ENCODE assay signal across 20 mouse cellular contexts in genomic region chr12:116352404-116352803, GRCm38 (mm10). TPM values are rescaled to one million over a fixed set of nuclear protein-coding genes. Genes with fewer than 3 reads are reported as not detected.
DNase-seq lines count a peak whose midpoint lies in the region; ATAC-seq and TF ChIP-seq lines count a peak whose summit lies in the region.
"Had no signal": no experiment of that assay in that cellular context is flagged by ENCODE, and none has a peak within 500 bp of the region (broad histone marks: within the 10 kb centered on the region; RNA-seq: fewer than 3 reads in every experiment).

No protein-coding gene starts in this region.

- H3K4me1 ChIP-seq in kidney, adult 2 months (ENCODE audit: control insufficient read depth, insufficient read depth, low read length), result no peaks in the 10 kb centered on the region
- no peaks in the 10 kb centered on the region for H3K4me1 ChIP-seq in kidney, embryonic 15.5 days
- no peaks in the 10 kb centered on the region for H3K4me1 ChIP-seq in liver, embryonic 13.5 days (replicated peaks)
- no peaks in the 10 kb centered on the region for H3K4me1 ChIP-seq in liver, embryonic 12.5 days
- no peaks in the 10 kb centered on the region for H3K4me1 ChIP-seq in stomach, embryonic 16.5 days (ENCODE audit: control insufficient read depth, insufficient read depth, low read length)
- no peaks in the 10 kb centered on the region for H3K4me1 ChIP-seq in stomach, postnatal 0 days (replicated peaks; ENCODE audit: control insufficient read depth, insufficient read depth)
- H3K4me1 ChIP-seq: forebrain, embryonic 15.5 days; heart, embryonic 10.5 days; hindbrain, embryonic 12.5 days had no signal

- H3K27ac ChIP-seq in kidney, adult 2 months (ENCODE audit: insufficient read depth, low read depth, low read length), result no peak overlapping the region
- no peak overlapping the region for H3K27ac ChIP-seq in kidney, embryonic 15.5 days
- no peak overlapping the region for H3K27ac ChIP-seq in liver, embryonic 13.5 days
- no peak overlapping the region for H3K27ac ChIP-seq in liver, embryonic 12.5 days
- H3K27ac ChIP-seq in stomach, embryonic 16.5 days (ENCODE audit: low read length), result no peak overlapping the region
- no peak overlapping the region for H3K27ac ChIP-seq in stomach, postnatal 0 days (replicated peaks)
- H3K27ac ChIP-seq: forebrain, embryonic 15.5 days; heart, embryonic 10.5 days; hindbrain, embryonic 12.5 days had no signal

- TF ChIP-seq EP300 in stomach, postnatal 0 days (optimal IDR thresholded peaks at IDR 0.05), result no peak

- no peak overlapping the region for H3K9ac ChIP-seq in kidney, embryonic 15.5 days
- H3K9ac ChIP-seq in liver, embryonic 13.5 days, result no peak overlapping the region
- no peak overlapping the region for H3K9ac ChIP-seq in liver, embryonic 12.5 days
- H3K9ac ChIP-seq in stomach, embryonic 16.5 days (ENCODE audit: low read length), result no peak overlapping the region
- no peak overlapping the region for H3K9ac ChIP-seq in stomach, postnatal 0 days (ENCODE audit: low read length)
- H3K9ac ChIP-seq: forebrain, embryonic 15.5 days; hindbrain, embryonic 12.5 days had no signal

- H3K27me3 ChIP-seq in kidney, adult 2 months (replicated peaks; ENCODE audit: control insufficient read depth, insufficient read depth, low read length), result no peaks in the 10 kb centered on the region
- no peaks in the 10 kb centered on the region for H3K27me3 ChIP-seq in kidney, embryonic 15.5 days
- no peaks in the 10 kb centered on the region for H3K27me3 ChIP-seq in liver, embryonic 13.5 days
- no peaks in the 10 kb centered on the region for H3K27me3 ChIP-seq in liver, embryonic 12.5 days (replicated peaks)
- no peaks in the 10 kb centered on the region for H3K27me3 ChIP-seq in stomach, embryonic 16.5 days (ENCODE audit: control insufficient read depth, insufficient read depth, low read length)
- no peaks in the 10 kb centered on the region for H3K27me3 ChIP-seq in stomach, postnatal 0 days (ENCODE audit: control insufficient read depth, insufficient read depth, low read length)
- H3K27me3 ChIP-seq: CH12.LX; forebrain, embryonic 15.5 days; hindbrain, embryonic 12.5 days; Patski had no signal

- no peak overlapping the region for H3K4me3 ChIP-seq in kidney, adult 2 months (ENCODE audit: insufficient read depth, low read depth, low read length)
- H3K4me3 ChIP-seq in kidney, embryonic 15.5 days (replicated peaks), result no peak overlapping the region
- no peak overlapping the region for H3K4me3 ChIP-seq in liver, embryonic 13.5 days (replicated peaks)
- no peak overlapping the region for H3K4me3 ChIP-seq in liver, embryonic 12.5 days
- no peak overlapping the region for H3K4me3 ChIP-seq in stomach, embryonic 16.5 days (replicated peaks; ENCODE audit: low read length)
- no peak overlapping the region for H3K4me3 ChIP-seq in stomach, postnatal 0 days (ENCODE audit: low read depth, low read length)
- H3K4me3 ChIP-seq: forebrain, embryonic 15.5 days; heart, embryonic 10.5 days; hindbrain, embryonic 12.5 days had no signal

- 78% methylated on average over 5 of the region's 5 CpGs for WGBS in kidney, adult 2 months
- WGBS in kidney, embryonic 15.5 days, result 76% methylated on average over 5 of the region's 5 CpGs
- WGBS in liver, embryonic 13.5 days (ENCODE audit: insufficient replicate concordance), result 79% methylated on average over 5 of the region's 5 CpGs
- 79% methylated on average over 5 of the region's 5 CpGs for WGBS in liver, embryonic 12.5 days (ENCODE audit: insufficient replicate concordance)
- WGBS in stomach, embryonic 16.5 days, result 76% methylated on average over 5 of the region's 5 CpGs
- WGBS in stomach, postnatal 0 days, result 76% methylated on average over 5 of the region's 5 CpGs

- TF ChIP-seq POLR2A in kidney, adult 2 months (IDR thresholded peaks at IDR 0.05; ENCODE audit: low read depth, low read length), result no peak

- peaks cover 1% of the 10 kb centered on the region; the same call in 1 of the 2 replicates for H3K36me3 ChIP-seq in kidney, adult 2 months (ENCODE audit: control insufficient read depth, insufficient read depth, low read length)
- peaks cover 43% of the 10 kb centered on the region for H3K36me3 ChIP-seq in kidney, embryonic 15.5 days
- peaks cover 42% of the 10 kb centered on the region for H3K36me3 ChIP-seq in liver, embryonic 13.5 days
- H3K36me3 ChIP-seq in liver, embryonic 12.5 days, result peaks cover 58% of the 10 kb centered on the region
- H3K36me3 ChIP-seq in stomach, embryonic 16.5 days (ENCODE audit: control insufficient read depth, insufficient read depth, low read length), result peaks cover 11% of the 10 kb centered on the region
- peaks cover 17% of the 10 kb centered on the region for H3K36me3 ChIP-seq in stomach, postnatal 0 days (ENCODE audit: control insufficient read depth, insufficient read depth, low read length)

- no peak for ATAC-seq in kidney, embryonic 15.5 days (replicated peaks; ENCODE audit: low FRiP score)
- peak; percentile 39; the same call in 1 of the 2 replicates for ATAC-seq in liver, embryonic 13.5 days (ENCODE audit: low read depth)
- ATAC-seq in liver, embryonic 12.5 days, result no peak
- ATAC-seq in stomach, embryonic 16.5 days (ENCODE audit: insufficient read depth, low FRiP score), result peak; percentile 47; the same call in 1 of the 2 replicates
- ATAC-seq in stomach, postnatal 0 days (ENCODE audit: low FRiP score, low TSS enrichment), result no peak
- ATAC-seq: activated CD4-positive, CD25-positive, alpha-beta regulatory T cell, adult 4 months; forebrain, embryonic 15.5 days; Patski had no signal

- TF ChIP-seq CTCF in kidney, adult 2 months (conservative IDR thresholded peaks at IDR 0.05; ENCODE audit: insufficient read depth, insufficient read length, low read depth, low read length), result no peak
- no peak for TF ChIP-seq CTCF in stomach, postnatal 0 days (IDR thresholded peaks at IDR 0.05; ENCODE audit: low read depth)

- H3K4me2 ChIP-seq in kidney, embryonic 15.5 days, result no peak overlapping the region
- H3K4me2 ChIP-seq in liver, embryonic 13.5 days, result no peak overlapping the region
- H3K4me2 ChIP-seq in liver, embryonic 12.5 days, result no peak overlapping the region
- H3K4me2 ChIP-seq in stomach, embryonic 16.5 days (ENCODE audit: low read depth, low read length), result no peak overlapping the region
- no peak overlapping the region for H3K4me2 ChIP-seq in stomach, postnatal 0 days (replicated peaks; ENCODE audit: low read depth)
- H3K4me2 ChIP-seq: forebrain, embryonic 15.5 days; hindbrain, embryonic 12.5 days had no signal

- peak; percentile 4 for DNase-seq in kidney, adult 2 months
- no peak for DNase-seq in liver, embryonic 13.5 days
- no peak for DNase-seq in stomach, postnatal 0 days (ENCODE audit: low spot score)
- DNase-seq in gastrocnemius, postnatal 36 days, result no peak
- DNase-seq: adrenal gland, postnatal 14 days; cerebellum, adult 11-12 months; cerebellum, adult 9-10 months; cerebellum, postnatal 36 days; heart, adult 18-20 months; heart, postnatal 10 days; heart, postnatal 4 days had no signal

- intact Hi-C loops in gastrocnemius, postnatal 36 days (cut with DNase I), result no loop called here

- H3K9me3 ChIP-seq in kidney, embryonic 15.5 days (replicated peaks), result no peaks in the 10 kb centered on the region
- no peaks in the 10 kb centered on the region for H3K9me3 ChIP-seq in liver, embryonic 13.5 days (replicated peaks)
- H3K9me3 ChIP-seq in liver, embryonic 12.5 days (replicated peaks), result no peaks in the 10 kb centered on the region
- no peaks in the 10 kb centered on the region for H3K9me3 ChIP-seq in stomach, embryonic 16.5 days (replicated peaks; ENCODE audit: control insufficient read depth, low read length)
- no peaks in the 10 kb centered on the region for H3K9me3 ChIP-seq in stomach, postnatal 0 days (ENCODE audit: control insufficient read depth, low read length)
- H3K9me3 ChIP-seq: forebrain, embryonic 15.5 days; heart, embryonic 10.5 days; hindbrain, embryonic 12.5 days had no signal

RNA-seq across cellular contexts. Expression of gene Ncapg2, which starts 52.8 kb away (rescaled TPM):
- polyA plus RNA-seq in kidney, adult 2 months (2012; rRNA removed), result 0.73 and 0.89 TPM in 2 replicates
- polyA plus RNA-seq in kidney, embryonic 15.5 days (2015; fragmentation: Nextera tagmentation; extraction: Ambion mirVana), result 37.0 and 37.2 TPM in 2 replicates
- 44.1 and 58.2 TPM in 2 replicates for polyA plus RNA-seq in liver, embryonic 13.5 days (2015; fragmentation: Nextera tagmentation; extraction: Ambion mirVana)
- polyA plus RNA-seq in liver, embryonic 12.5 days (2016; fragmentation: Nextera tagmentation; extraction: Ambion mirVana), result 62.7 and 67.6 TPM in 2 replicates
- 35.2 and 38.7 TPM in 2 replicates for polyA plus RNA-seq in stomach, embryonic 16.5 days (2015; fragmentation: Nextera tagmentation; extraction: Ambion mirVana)
- 7.7 and 7.8 TPM in 2 replicates for polyA plus RNA-seq in stomach, postnatal 0 days (2015; fragmentation: Nextera tagmentation; extraction: Ambion mirVana)
- 1 to 10 TPM; 1.9 to 2.2 TPM for total RNA-seq in gastrocnemius, postnatal 36 days (2021)

Comparison
In these comparisons a context has a peak if more than half of its experiments do, and no peak if none do; other contexts are left out.
1. ATAC-seq: peak in liver, embryonic 13.5 days (single experiment) and stomach, embryonic 16.5 days (single experiment); none in kidney, embryonic 15.5 days (single experiment), liver, embryonic 12.5 days (single experiment) and stomach, postnatal 0 days (single experiment).